Mouse (Mus musculus) bone marrow, adult 2 months (tissue): ENCODE data around the gene Hcfc1.

Experiments
- CTCF ChIP-seq: fragments of 200-500 bp; IDR thresholded peaks from 2 replicates; pipeline ENCODE4 v1.5.1; 2011; ENCODE audit warnings: low read length, control low read depth; ENCODE audit not compliant: control insufficient read depth, insufficient read depth
- POLR2A ChIP-seq: fragments of 200-500 bp; IDR thresholded peaks from 2 replicates; pipeline ENCODE4 v1.6.1; 2011; ENCODE audit warnings: low read depth, mild to moderate bottlenecking, control low read depth, low read length, borderline replicate concordance; ENCODE audit not compliant: control insufficient read depth

GRCm38 (mm10) chrX:73918631-73919030 lies 47.5 kb downstream of the Hcfc1 start:
- TF ChIP-seq CTCF (no peak), POLR2A (no peak)
